Mouse (Mus musculus): ENCODE results near the gene Trim54. TPM values are rescaled to one million over a fixed set of nuclear protein-coding genes. Genes with fewer than 3 reads are reported as not detected.
A peak's percentile ranks its signal among the peaks of the same experiment; 100 is the strongest.

Trim54 gene
- polyA plus RNA-seq, 1 experiment from 2014 or later = not detected

DNA sequence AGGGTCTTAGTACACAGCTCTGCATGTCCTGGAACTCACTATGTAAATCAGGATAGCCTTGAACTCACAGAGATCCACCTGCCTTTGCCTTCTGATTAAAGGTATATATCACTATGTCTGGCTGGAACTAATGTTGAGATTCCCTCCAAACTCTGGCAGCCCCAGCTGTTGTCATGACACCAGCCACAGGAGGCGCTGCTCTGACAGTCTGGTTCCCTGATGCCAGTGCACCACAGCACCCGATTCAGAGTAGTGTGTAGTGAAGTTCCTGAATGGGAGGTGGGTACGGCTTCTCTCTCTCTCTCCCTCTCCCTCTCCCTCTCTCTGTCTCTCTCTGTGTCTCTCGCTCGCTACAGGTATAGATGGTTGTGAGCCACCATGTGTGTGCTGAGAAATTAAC is 34.2 kb upstream of the Trim54 start:
- Histone ChIP-seq H3K36me3 (ENCODE audit: control insufficient read depth, insufficient read depth, low read length) (no peaks in the 10 kb centered on the region), H3K27me3 (ENCODE audit: control insufficient read depth, insufficient read depth, low read depth, low read length) (no peaks in the 10 kb centered on the region), H3K4me3 (ENCODE audit: low read depth, low read length) (no peak overlapping the region), H3K9ac (ENCODE audit: low read depth, low read length) (no peak overlapping the region), H3K4me1 (ENCODE audit: control insufficient read depth, insufficient read depth, low read length) (peaks cover 2% of the 10 kb centered on the region), H3K4me2 (ENCODE audit: low read length) (no peak overlapping the region), H3K27ac (ENCODE audit: low read length) (no peak overlapping the region), H3K9me3 (replicated peaks; ENCODE audit: control insufficient read depth, low read length, poor library complexity, severe bottlenecking) (no peaks in the 10 kb centered on the region)
- 11% methylated on average over 5 of the region's 5 CpGs for WGBS
- 0 out of 2 replicates have a peak, but pooled peaks have one; percentile 22 for ATAC-seq

DNA sequence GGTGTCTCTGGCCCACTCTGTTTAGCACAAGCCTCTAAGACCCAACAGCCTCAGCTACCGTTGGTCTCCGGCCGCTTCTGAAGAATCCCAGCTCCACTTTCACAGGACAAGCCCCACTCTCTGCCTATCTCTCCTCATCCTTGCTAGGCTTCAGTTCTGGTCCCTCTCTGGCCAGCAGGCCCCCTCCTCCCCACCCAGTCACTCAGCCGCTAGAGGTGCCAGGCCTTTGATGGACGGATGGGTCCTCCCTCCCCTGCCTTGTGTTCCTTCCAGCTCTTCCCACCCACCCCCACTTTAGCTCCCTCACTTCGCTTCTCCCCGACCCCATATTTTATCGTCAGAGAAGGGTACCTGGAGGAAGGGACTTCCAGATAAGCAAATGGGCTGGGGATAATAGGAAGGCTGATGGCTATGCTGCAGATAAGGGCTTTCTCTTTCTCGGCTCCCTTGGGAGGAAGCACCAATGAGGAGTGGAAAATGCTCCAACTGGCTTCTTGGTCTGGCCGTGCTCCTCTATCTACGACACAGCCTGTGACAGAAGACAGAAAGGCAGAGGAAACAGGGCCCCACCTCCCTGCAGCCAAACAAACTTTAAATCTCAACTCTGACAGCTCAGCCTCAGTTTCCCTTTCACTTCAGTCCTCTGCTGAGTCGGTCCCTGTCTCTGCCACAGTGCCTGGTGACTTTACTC is 33.4 kb upstream of the Trim54 start:
- Histone ChIP-seq H3K36me3 (ENCODE audit: control insufficient read depth, insufficient read depth, low read length) (no peaks in the 10 kb centered on the region), H3K27me3 (ENCODE audit: control insufficient read depth, insufficient read depth, low read depth, low read length) (no peaks in the 10 kb centered on the region), H3K9ac (ENCODE audit: low read depth, low read length) (no peak overlapping the region), H3K4me2 (ENCODE audit: low read length) (no peak overlapping the region), H3K9me3 (replicated peaks; ENCODE audit: control insufficient read depth, low read length, poor library complexity, severe bottlenecking) (no peaks in the 10 kb centered on the region), H3K4me3 (ENCODE audit: low read depth, low read length) (no peak overlapping the region), H3K27ac (ENCODE audit: low read length) (peak overlapping the region; percentile 18; the same call in 1 of the 2 replicates), H3K4me1 (ENCODE audit: control insufficient read depth, insufficient read depth, low read length) (peaks cover 2% of the 10 kb centered on the region)
- 35% methylated on average over 12 of the region's 12 CpGs for WGBS
- ATAC-seq = 0 out of 2 replicates have a peak, but pooled peaks have one; percentile 16

GRCm38 (mm10) chr5:31083949-31084348 is 32.6 kb upstream of the Trim54 start:
- 6% methylated on average over 7 of the region's 8 CpGs for WGBS
- peaks cover 2% of the 10 kb centered on the region for H3K4me1 ChIP-seq (ENCODE audit: control insufficient read depth, insufficient read depth, low read length)
- H3K9me3 ChIP-seq (replicated peaks; ENCODE audit: control insufficient read depth, low read length, poor library complexity, severe bottlenecking) = no peaks in the 10 kb centered on the region
- no peak overlapping the region for H3K4me2 ChIP-seq (ENCODE audit: low read length)
- no peak overlapping the region for H3K4me3 ChIP-seq (ENCODE audit: low read depth, low read length)
- H3K36me3 ChIP-seq (ENCODE audit: control insufficient read depth, insufficient read depth, low read length) = no peaks in the 10 kb centered on the region
- H3K9ac ChIP-seq (ENCODE audit: low read depth, low read length) = no peak overlapping the region
- H3K27ac ChIP-seq (ENCODE audit: low read length) = no peak overlapping the region
- ATAC-seq = peak; percentile 37; the same call in 1 of the 2 replicates
- no peaks in the 10 kb centered on the region; the same call in 1 of the 2 replicates for H3K27me3 ChIP-seq (ENCODE audit: control insufficient read depth, insufficient read depth, low read depth, low read length)

GRCm38 (mm10) chr5:31086606-31087005 is 29.9 kb upstream of the Trim54 start:
- 19% methylated on average over 7 of the region's 7 CpGs for WGBS
- H3K27ac ChIP-seq (ENCODE audit: low read length) = no peak overlapping the region
- no peak for ATAC-seq

DNA sequence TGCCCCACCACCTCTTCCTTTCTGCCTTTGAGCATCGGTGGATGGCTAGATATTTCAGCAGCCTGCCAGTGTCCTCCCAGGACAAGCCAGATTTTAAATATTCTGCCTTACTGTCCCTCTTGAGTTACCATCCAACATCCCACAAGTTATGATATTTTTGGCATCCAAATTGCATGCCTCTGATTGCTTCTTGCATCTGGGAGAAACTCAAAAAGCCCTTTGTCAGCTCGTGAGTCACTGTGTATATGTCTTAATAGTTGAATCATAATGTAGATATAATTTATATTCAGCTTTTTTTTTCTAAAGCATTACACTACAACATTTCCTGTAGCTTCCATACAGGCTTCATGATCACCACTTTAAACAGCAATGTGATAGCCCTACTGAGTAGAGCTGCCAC is 29.4 kb upstream of the Trim54 start:
- no peak overlapping the region for H3K9ac ChIP-seq (ENCODE audit: low read depth, low read length)
- H3K27me3 ChIP-seq (ENCODE audit: control insufficient read depth, insufficient read depth, low read depth, low read length) = peaks cover 21% of the 10 kb centered on the region
- peaks cover 2% of the 10 kb centered on the region for H3K4me1 ChIP-seq (ENCODE audit: control insufficient read depth, insufficient read depth, low read length)
- no peak overlapping the region for H3K27ac ChIP-seq (ENCODE audit: low read length)
- no peaks in the 10 kb centered on the region for H3K36me3 ChIP-seq (ENCODE audit: control insufficient read depth, insufficient read depth, low read length)
- no peaks in the 10 kb centered on the region for H3K9me3 ChIP-seq (replicated peaks; ENCODE audit: control insufficient read depth, low read length, poor library complexity, severe bottlenecking)
- H3K4me3 ChIP-seq (ENCODE audit: low read depth, low read length) = no peak overlapping the region
- ATAC-seq = no peak
- H3K4me2 ChIP-seq (ENCODE audit: low read length) = no peak overlapping the region
- 78% methylated on average over 2 of the region's 2 CpGs for WGBS

More at GRCm38 (mm10) chr5:31086606-31087005, 29.9 kb upstream of the Trim54 start:
- Histone ChIP-seq H3K9me3 (replicated peaks; ENCODE audit: control insufficient read depth, low read length, poor library complexity, severe bottlenecking) (no peaks in the 10 kb centered on the region), H3K27me3 (ENCODE audit: control insufficient read depth, insufficient read depth, low read depth, low read length) (peaks cover 17% of the 10 kb centered on the region), H3K9ac (ENCODE audit: low read depth, low read length) (0 out of 2 replicates have a peak overlapping the region, but pooled peaks have one; percentile 10), H3K36me3 (ENCODE audit: control insufficient read depth, insufficient read depth, low read length) (no peaks in the 10 kb centered on the region), H3K4me3 (ENCODE audit: low read depth, low read length) (no peak overlapping the region), H3K4me1 (ENCODE audit: control insufficient read depth, insufficient read depth, low read length) (peaks cover 2% of the 10 kb centered on the region), H3K4me2 (ENCODE audit: low read length) (no peak overlapping the region)

GRCm38 (mm10) chr5:31092231-31092975 is 24.1 kb upstream of the Trim54 start:
- H3K36me3 ChIP-seq (ENCODE audit: control insufficient read depth, insufficient read depth, low read length) = no peaks in the 10 kb centered on the region
- H3K9ac ChIP-seq (ENCODE audit: low read depth, low read length) = peak overlapping the region; percentile 70
- peak overlapping the region; percentile 43 for H3K4me3 ChIP-seq (ENCODE audit: low read depth, low read length)
- H3K27ac ChIP-seq (ENCODE audit: low read length) = no peak overlapping the region
- WGBS = 2% methylated on average over 51 of the region's 53 CpGs
- peaks cover 29% of the 10 kb centered on the region for H3K4me1 ChIP-seq (ENCODE audit: control insufficient read depth, insufficient read depth, low read length)
- H3K27me3 ChIP-seq (ENCODE audit: control insufficient read depth, insufficient read depth, low read depth, low read length) = peaks cover 58% of the 10 kb centered on the region
- no peak for ATAC-seq
- H3K4me2 ChIP-seq (ENCODE audit: low read length) = peak overlapping the region; percentile 60
- H3K9me3 ChIP-seq (replicated peaks; ENCODE audit: control insufficient read depth, low read length, poor library complexity, severe bottlenecking) = no peaks in the 10 kb centered on the region

DNA sequence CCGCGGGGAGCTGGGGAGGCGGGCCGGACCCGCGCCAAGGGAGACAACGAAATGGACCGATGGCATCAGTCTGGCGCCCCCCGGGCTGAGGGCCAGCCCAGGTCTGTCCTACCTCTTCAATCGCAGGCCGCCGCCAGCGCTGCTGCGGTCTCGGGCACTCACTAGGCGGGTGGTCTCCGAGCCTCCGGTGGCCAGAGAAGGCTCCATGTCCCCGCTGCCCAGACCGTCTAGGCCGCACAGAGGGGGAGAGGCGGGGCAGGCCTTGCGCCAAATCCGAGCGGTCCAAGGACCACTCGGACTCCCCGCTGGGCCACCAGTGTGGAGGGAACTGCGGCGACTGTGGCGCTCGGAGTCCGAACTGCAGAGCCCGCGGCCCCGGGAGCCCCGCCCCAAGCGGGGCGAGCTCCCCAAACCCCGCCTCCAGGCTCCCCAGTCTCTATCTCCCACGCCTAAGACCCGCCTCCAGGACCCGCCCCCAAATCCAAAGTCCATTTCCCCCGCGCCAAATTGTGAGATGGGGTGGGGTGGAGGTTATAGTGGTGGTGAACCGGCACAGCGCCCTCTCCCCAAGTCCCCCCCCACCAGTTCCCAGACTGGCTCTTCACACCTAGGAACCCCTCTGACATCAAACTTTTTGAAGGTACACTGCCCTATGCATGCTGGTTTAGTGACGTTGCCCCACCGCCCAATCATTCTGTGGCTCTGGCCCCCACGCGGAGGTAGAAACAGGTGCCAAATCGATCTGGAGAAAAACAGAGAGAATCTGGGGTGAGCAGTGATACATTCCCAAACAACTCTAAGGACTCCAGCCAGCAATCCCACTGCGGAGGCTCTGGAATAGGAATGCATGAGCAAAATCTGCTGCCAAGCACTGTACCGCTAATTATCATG is 23.1 kb upstream of the Trim54 start:
- Histone ChIP-seq H3K4me2 (ENCODE audit: low read length) (peak overlapping the region; percentile 60), H3K9ac (ENCODE audit: low read depth, low read length) (peak overlapping the region; percentile 70), H3K36me3 (ENCODE audit: control insufficient read depth, insufficient read depth, low read length) (no peaks in the 10 kb centered on the region), H3K27me3 (ENCODE audit: control insufficient read depth, insufficient read depth, low read depth, low read length) (peaks cover 61% of the 10 kb centered on the region), H3K9me3 (replicated peaks; ENCODE audit: control insufficient read depth, low read length, poor library complexity, severe bottlenecking) (no peaks in the 10 kb centered on the region), H3K4me1 (ENCODE audit: control insufficient read depth, insufficient read depth, low read length) (peaks cover 29% of the 10 kb centered on the region), H3K27ac (ENCODE audit: low read length) (no peak overlapping the region), H3K4me3 (ENCODE audit: low read depth, low read length) (peak overlapping the region; percentile 43)
- under 1% methylated on average over 54 of the region's 54 CpGs for WGBS
- peak; percentile 50; the same call in 1 of the 2 replicates for ATAC-seq

GRCm38 (mm10) chr5:31094100-31094798 is 22.3 kb upstream of the Trim54 start:
- Histone ChIP-seq H3K4me3 (ENCODE audit: low read depth, low read length) (peak overlapping the region; percentile 26; the same call in 1 of the 2 replicates), H3K36me3 (ENCODE audit: control insufficient read depth, insufficient read depth, low read length) (no peaks in the 10 kb centered on the region), H3K4me1 (ENCODE audit: control insufficient read depth, insufficient read depth, low read length) (peaks cover 29% of the 10 kb centered on the region), H3K9me3 (replicated peaks; ENCODE audit: control insufficient read depth, low read length, poor library complexity, severe bottlenecking) (no peaks in the 10 kb centered on the region), H3K4me2 (ENCODE audit: low read length) (peak overlapping the region; percentile 60), H3K27ac (ENCODE audit: low read length) (no peak overlapping the region), H3K9ac (ENCODE audit: low read depth, low read length) (no peak overlapping the region), H3K27me3 (ENCODE audit: control insufficient read depth, insufficient read depth, low read depth, low read length) (peaks cover 61% of the 10 kb centered on the region)
- no peak for ATAC-seq
- WGBS = 2% methylated on average over 29 of the region's 29 CpGs
